Mouse (Mus musculus): ENCODE results near the gene Jph3.

Jph3 gene

GRCm38 (mm10) chr8:121729323-121729722 is at the start of gene Jph3:
Gene Jph3, plus strand, starts transcription at chr8:121729623.
- in situ Hi-C loops (cut with MboI; ENCODE audit: low pct_unique_long_range_greater_than_20kb in 1 of 2, low sequenced_read_pairs in 2 of 2, unreplicated experiment in 1 of 2): loop anchor here in 1 of 2 experiments (25.0 kb wide), 1 partner anchor 592 kb away; the partner anchor contains the start of gene Foxl1

GRCm38 (mm10) chr8:121680896-121681295 is 48.5 kb upstream of the Jph3 start:
- in situ Hi-C loops (cut with MboI; ENCODE audit: low pct_unique_long_range_greater_than_20kb in 1 of 2, low sequenced_read_pairs in 2 of 2, unreplicated experiment in 1 of 2): loop anchor here in 1 of 2 experiments (10.0 kb wide), 1 partner anchor 136 kb away; the partner anchor contains the start of gene 1700018B08Rik

- in situ Hi-C loops (cut with MboI; ENCODE audit: low pct_unique_long_range_greater_than_20kb in 1 of 2, low sequenced_read_pairs in 2 of 2, unreplicated experiment in 1 of 2): loop anchor here in 1 of 2 experiments (10.0 kb wide), 1 partner anchor 137 kb away; the partner anchor contains the start of gene 1700018B08Rik
Observed at GRCm38 (mm10) chr8:121681457-121681856, 48.0 kb upstream of the Jph3 start.

- in situ Hi-C loops (cut with MboI; ENCODE audit: low pct_unique_long_range_greater_than_20kb in 1 of 2, low sequenced_read_pairs in 2 of 2, unreplicated experiment in 1 of 2): loop anchor here in 1 of 2 experiments (10.0 kb wide), 1 partner anchor 138 kb away; the partner anchor contains the start of gene 1700018B08Rik
Observed at GRCm38 (mm10) chr8:121683083-121683832, 46.2 kb upstream of the Jph3 start.

GRCm38 (mm10) chr8:121685419-121685818 is 44.0 kb upstream of the Jph3 start:
- in situ Hi-C loops (cut with MboI; ENCODE audit: low pct_unique_long_range_greater_than_20kb in 1 of 2, low sequenced_read_pairs in 2 of 2, unreplicated experiment in 1 of 2): loop anchor here in 1 of 2 experiments (10.0 kb wide), 1 partner anchor 141 kb away; the partner anchor contains the start of gene 1700018B08Rik

- in situ Hi-C loops (cut with MboI; ENCODE audit: low pct_unique_long_range_greater_than_20kb in 1 of 2, low sequenced_read_pairs in 2 of 2, unreplicated experiment in 1 of 2): loop anchor here in 1 of 2 experiments (10.0 kb wide), 1 partner anchor 143 kb away; the partner anchor contains the start of gene 1700018B08Rik
Observed at GRCm38 (mm10) chr8:121687455-121688161, 41.8 kb upstream of the Jph3 start.

- in situ Hi-C loops (cut with MboI; ENCODE audit: low pct_unique_long_range_greater_than_20kb in 1 of 2, low sequenced_read_pairs in 2 of 2, unreplicated experiment in 1 of 2): loop anchor here in 1 of 2 experiments (10.0 kb wide), 1 partner anchor 144 kb away; the partner anchor contains the start of gene 1700018B08Rik
Observed at GRCm38 (mm10) chr8:121688496-121688895, 40.9 kb upstream of the Jph3 start.

GRCm38 (mm10) chr8:121694453-121694852 is 35.0 kb upstream of the Jph3 start:
- in situ Hi-C loops (cut with MboI; ENCODE audit: low pct_unique_long_range_greater_than_20kb in 1 of 2, low sequenced_read_pairs in 2 of 2, unreplicated experiment in 1 of 2): no loop called here

GRCm38 (mm10) chr8:121695585-121696184 is 33.7 kb upstream of the Jph3 start:
- in situ Hi-C loops (cut with MboI; ENCODE audit: low pct_unique_long_range_greater_than_20kb in 1 of 2, low sequenced_read_pairs in 2 of 2, unreplicated experiment in 1 of 2): no loop called here

- in situ Hi-C loops (cut with MboI; ENCODE audit: low pct_unique_long_range_greater_than_20kb in 1 of 2, low sequenced_read_pairs in 2 of 2, unreplicated experiment in 1 of 2): no loop called here
Observed at GRCm38 (mm10) chr8:121697735-121698614, 31.4 kb upstream of the Jph3 start.

GRCm38 (mm10) chr8:121698615-121699101 is 30.8 kb upstream of the Jph3 start:
- in situ Hi-C loops (cut with MboI; ENCODE audit: low pct_unique_long_range_greater_than_20kb in 1 of 2, low sequenced_read_pairs in 2 of 2, unreplicated experiment in 1 of 2): no loop called here

- in situ Hi-C loops (cut with MboI; ENCODE audit: low pct_unique_long_range_greater_than_20kb in 1 of 2, low sequenced_read_pairs in 2 of 2, unreplicated experiment in 1 of 2): no loop called here
Observed at GRCm38 (mm10) chr8:121699936-121700335, 29.5 kb upstream of the Jph3 start.

GRCm38 (mm10) chr8:121705174-121705573 is 24.2 kb upstream of the Jph3 start:
- in situ Hi-C loops (cut with MboI; ENCODE audit: low pct_unique_long_range_greater_than_20kb in 1 of 2, low sequenced_read_pairs in 2 of 2, unreplicated experiment in 1 of 2): no loop called here

- in situ Hi-C loops (cut with MboI; ENCODE audit: low pct_unique_long_range_greater_than_20kb in 1 of 2, low sequenced_read_pairs in 2 of 2, unreplicated experiment in 1 of 2): no loop called here
Observed at GRCm38 (mm10) chr8:121706956-121707355, 22.5 kb upstream of the Jph3 start.

- in situ Hi-C loops (cut with MboI; ENCODE audit: low pct_unique_long_range_greater_than_20kb in 1 of 2, low sequenced_read_pairs in 2 of 2, unreplicated experiment in 1 of 2): no loop called here
Observed at GRCm38 (mm10) chr8:121708406-121708805, 21.0 kb upstream of the Jph3 start.

GRCm38 (mm10) chr8:121717502-121717901 is 11.9 kb upstream of the Jph3 start:
- in situ Hi-C loops (cut with MboI; ENCODE audit: low pct_unique_long_range_greater_than_20kb in 1 of 2, low sequenced_read_pairs in 2 of 2, unreplicated experiment in 1 of 2): no loop called here

GRCm38 (mm10) chr8:121717982-121718425 is 11.4 kb upstream of the Jph3 start:
- in situ Hi-C loops (cut with MboI; ENCODE audit: low pct_unique_long_range_greater_than_20kb in 1 of 2, low sequenced_read_pairs in 2 of 2, unreplicated experiment in 1 of 2): no loop called here

GRCm38 (mm10) chr8:121718925-121719324 is 10.5 kb upstream of the Jph3 start:
- in situ Hi-C loops (cut with MboI; ENCODE audit: low pct_unique_long_range_greater_than_20kb in 1 of 2, low sequenced_read_pairs in 2 of 2, unreplicated experiment in 1 of 2): no loop called here
